Mouse (Mus musculus): Measurements from ENCODE around the gene Camk2g. TPM values are rescaled to one million over a fixed set of nuclear protein-coding genes. Genes with fewer than 3 reads are reported as not detected.

Camk2g gene
- polyA plus RNA-seq, 1 experiment = 42.3 TPM

DNA sequence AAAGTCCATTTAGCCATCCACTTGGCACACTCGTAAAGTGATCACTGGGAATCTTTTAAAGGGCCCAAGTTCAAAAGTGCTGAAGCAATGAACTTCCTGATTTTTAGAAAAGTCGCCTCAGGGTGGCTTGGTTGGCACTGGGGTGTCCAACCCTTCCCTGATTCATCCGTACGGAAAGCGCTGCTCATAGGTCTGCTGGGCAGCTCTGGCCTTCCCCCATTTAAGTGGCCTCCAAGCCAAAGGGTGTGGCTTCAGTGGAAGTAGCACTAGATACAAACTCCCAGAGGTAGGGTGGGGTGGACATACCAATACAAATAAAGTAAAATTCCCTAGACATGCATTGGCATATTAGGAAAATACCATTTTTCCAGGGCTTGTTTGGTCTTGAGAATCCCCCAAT lies 33.6 kb upstream of the Camk2g start:
- H3K4me1 ChIP-seq (replicated peaks; ENCODE audit: control insufficient read depth, insufficient read depth, low read length) = peaks cover 4% of the 10 kb centered on the region
- H3K27me3 ChIP-seq (ENCODE audit: control insufficient read depth, insufficient read depth, low read length) = no peaks in the 10 kb centered on the region
- no peak for TF ChIP-seq POLR2A (IDR thresholded peaks at IDR 0.05; ENCODE audit: control insufficient read depth, extremely low read depth, insufficient read depth, low read length, poor library complexity)
- TF ChIP-seq CTCF (IDR thresholded peaks at IDR 0.05; ENCODE audit: borderline replicate concordance, control insufficient read depth, extremely low read depth, insufficient read depth, low read length, poor library complexity) = no peak
- H3K4me3 ChIP-seq (ENCODE audit: control insufficient read depth, insufficient read depth, low read length) = no peak overlapping the region
- H3K36me3 ChIP-seq (ENCODE audit: control insufficient read depth, insufficient read depth, low read length) = no peaks in the 10 kb centered on the region
- no peak overlapping the region for H3K27ac ChIP-seq (ENCODE audit: control insufficient read depth, insufficient read depth, low read length)
- no peak for DNase-seq
- 95% methylated on average over 5 of the region's 5 CpGs for WGBS

DNA sequence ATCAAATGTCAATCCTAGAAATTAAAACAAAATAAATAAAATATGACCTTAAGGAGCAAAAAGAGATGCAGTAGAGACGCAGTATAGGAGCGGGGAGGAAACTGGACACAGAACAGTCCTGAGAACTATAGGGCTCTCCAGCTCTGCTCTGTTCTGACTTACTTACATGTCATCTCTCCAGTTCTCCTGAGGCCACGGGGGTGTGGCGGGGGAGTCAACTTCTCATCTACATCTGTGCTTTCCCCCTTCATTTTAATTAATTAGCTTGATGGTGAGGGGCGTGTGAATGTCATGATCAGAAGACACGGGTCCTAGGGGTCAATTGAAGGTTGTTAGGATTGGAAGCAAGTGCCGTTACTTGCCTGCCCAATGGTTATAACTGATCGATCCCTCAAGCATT lies 33.2 kb upstream of the Camk2g start:
- no peak overlapping the region for H3K4me3 ChIP-seq (ENCODE audit: control insufficient read depth, insufficient read depth, low read length)
- no peak overlapping the region for H3K27ac ChIP-seq (ENCODE audit: control insufficient read depth, insufficient read depth, low read length)
- no peaks in the 10 kb centered on the region for H3K36me3 ChIP-seq (ENCODE audit: control insufficient read depth, insufficient read depth, low read length)
- no peak for DNase-seq
- H3K27me3 ChIP-seq (ENCODE audit: control insufficient read depth, insufficient read depth, low read length) = no peaks in the 10 kb centered on the region
- peaks cover 4% of the 10 kb centered on the region for H3K4me1 ChIP-seq (replicated peaks; ENCODE audit: control insufficient read depth, insufficient read depth, low read length)
- TF ChIP-seq POLR2A (IDR thresholded peaks at IDR 0.05; ENCODE audit: control insufficient read depth, extremely low read depth, insufficient read depth, low read length, poor library complexity) = no peak
- no peak for TF ChIP-seq CTCF (IDR thresholded peaks at IDR 0.05; ENCODE audit: borderline replicate concordance, control insufficient read depth, extremely low read depth, insufficient read depth, low read length, poor library complexity)
- 93% methylated on average over 8 of the region's 8 CpGs for WGBS

DNA sequence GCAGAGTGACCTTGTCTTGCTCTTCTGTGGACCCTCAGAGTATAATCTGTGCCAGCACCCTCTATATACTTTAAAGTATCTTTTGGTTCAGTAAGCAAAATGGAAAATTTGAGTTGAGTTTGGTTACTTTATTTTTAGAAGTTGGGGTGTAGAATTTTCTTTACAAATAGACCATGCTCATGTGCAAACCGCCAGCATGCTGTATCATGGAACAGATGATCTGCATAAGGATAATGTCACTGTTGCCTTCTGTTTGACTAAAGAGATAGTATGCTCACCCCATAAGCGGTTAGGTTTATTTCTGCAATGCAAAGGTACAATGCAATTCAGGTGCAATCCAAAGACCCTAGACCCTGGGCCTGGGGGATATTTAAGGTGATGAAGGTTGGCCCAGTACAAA lies 31.6 kb upstream of the Camk2g start:
- Histone ChIP-seq H3K27me3 (ENCODE audit: control insufficient read depth, insufficient read depth, low read length) (no peaks in the 10 kb centered on the region), H3K4me1 (replicated peaks; ENCODE audit: control insufficient read depth, insufficient read depth, low read length) (peaks cover 4% of the 10 kb centered on the region), H3K27ac (ENCODE audit: control insufficient read depth, insufficient read depth, low read length) (no peak overlapping the region), H3K4me3 (ENCODE audit: control insufficient read depth, insufficient read depth, low read length) (no peak overlapping the region), H3K36me3 (ENCODE audit: control insufficient read depth, insufficient read depth, low read length) (no peaks in the 10 kb centered on the region)
- no peak for DNase-seq
- WGBS = 92% methylated on average over 2 of the region's 2 CpGs
- no peak for TF ChIP-seq POLR2A (IDR thresholded peaks at IDR 0.05; ENCODE audit: control insufficient read depth, extremely low read depth, insufficient read depth, low read length, poor library complexity)
- TF ChIP-seq CTCF (IDR thresholded peaks at IDR 0.05; ENCODE audit: borderline replicate concordance, control insufficient read depth, extremely low read depth, insufficient read depth, low read length, poor library complexity) = no peak

DNA sequence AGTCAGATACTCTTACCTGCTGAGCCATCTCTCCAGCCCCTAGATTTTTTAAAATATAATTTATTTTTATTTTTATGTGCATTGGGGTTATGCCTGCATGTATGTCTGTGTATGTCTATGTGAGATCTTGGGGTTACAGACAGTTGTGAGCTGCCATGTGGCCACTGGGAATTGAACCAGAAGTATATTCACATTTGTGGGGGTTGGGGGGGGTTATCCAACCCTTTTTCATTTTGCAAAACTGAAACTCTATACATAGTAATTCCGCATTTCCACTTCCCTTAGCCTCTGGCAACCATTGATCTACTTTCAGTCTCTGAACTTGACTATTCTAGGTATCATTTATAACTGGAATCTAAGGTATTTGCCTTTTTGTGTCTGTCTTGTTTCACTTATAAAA lies 30.6 kb upstream of the Camk2g start:
- H3K4me3 ChIP-seq (ENCODE audit: control insufficient read depth, insufficient read depth, low read length) = no peak overlapping the region
- 87% methylated on average over 1 of the region's 1 CpGs for WGBS
- peaks cover 2% of the 10 kb centered on the region for H3K4me1 ChIP-seq (replicated peaks; ENCODE audit: control insufficient read depth, insufficient read depth, low read length)
- H3K36me3 ChIP-seq (ENCODE audit: control insufficient read depth, insufficient read depth, low read length) = no peaks in the 10 kb centered on the region
- TF ChIP-seq POLR2A (IDR thresholded peaks at IDR 0.05; ENCODE audit: control insufficient read depth, extremely low read depth, insufficient read depth, low read length, poor library complexity) (no peak), CTCF (IDR thresholded peaks at IDR 0.05; ENCODE audit: borderline replicate concordance, control insufficient read depth, extremely low read depth, insufficient read depth, low read length, poor library complexity) (no peak)
- no peak overlapping the region for H3K27ac ChIP-seq (ENCODE audit: control insufficient read depth, insufficient read depth, low read length)
- no peaks in the 10 kb centered on the region for H3K27me3 ChIP-seq (ENCODE audit: control insufficient read depth, insufficient read depth, low read length)
- DNase-seq = no peak

DNA sequence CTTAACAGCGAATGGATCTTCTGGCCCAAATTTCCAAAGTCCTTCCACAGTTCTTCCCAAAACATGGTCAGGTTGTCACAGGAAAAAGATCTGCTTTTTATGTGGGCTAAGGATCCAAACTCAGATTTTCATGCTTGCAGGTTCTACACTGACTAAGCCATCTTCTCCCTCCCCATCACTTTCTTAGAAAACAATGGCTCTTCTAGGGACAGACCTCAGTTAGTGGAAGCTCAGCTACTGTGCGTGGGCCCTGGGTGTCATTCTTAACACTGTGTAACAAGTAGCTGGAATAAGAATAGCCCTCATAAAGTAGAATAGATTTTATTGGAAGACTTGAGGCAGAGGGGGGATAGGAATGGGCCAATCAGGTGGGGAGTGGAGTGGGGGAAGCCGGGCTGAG lies 21.6 kb upstream of the Camk2g start:
- H3K4me1 ChIP-seq (replicated peaks; ENCODE audit: control insufficient read depth, insufficient read depth, low read length) = 0 out of 2 replicates have a peak, but pooled peaks cover 2% of the 10 kb centered on the region
- no peak for TF ChIP-seq CTCF (IDR thresholded peaks at IDR 0.05; ENCODE audit: borderline replicate concordance, control insufficient read depth, extremely low read depth, insufficient read depth, low read length, poor library complexity)
- no peak for TF ChIP-seq POLR2A (IDR thresholded peaks at IDR 0.05; ENCODE audit: control insufficient read depth, extremely low read depth, insufficient read depth, low read length, poor library complexity)
- no peaks in the 10 kb centered on the region for H3K36me3 ChIP-seq (ENCODE audit: control insufficient read depth, insufficient read depth, low read length)
- H3K4me3 ChIP-seq (ENCODE audit: control insufficient read depth, insufficient read depth, low read length) = no peak overlapping the region
- no peak overlapping the region for H3K27ac ChIP-seq (ENCODE audit: control insufficient read depth, insufficient read depth, low read length)
- WGBS = 94% methylated on average over 3 of the region's 3 CpGs
- DNase-seq = no peak
- H3K27me3 ChIP-seq (ENCODE audit: control insufficient read depth, insufficient read depth, low read length) = no peaks in the 10 kb centered on the region

DNA sequence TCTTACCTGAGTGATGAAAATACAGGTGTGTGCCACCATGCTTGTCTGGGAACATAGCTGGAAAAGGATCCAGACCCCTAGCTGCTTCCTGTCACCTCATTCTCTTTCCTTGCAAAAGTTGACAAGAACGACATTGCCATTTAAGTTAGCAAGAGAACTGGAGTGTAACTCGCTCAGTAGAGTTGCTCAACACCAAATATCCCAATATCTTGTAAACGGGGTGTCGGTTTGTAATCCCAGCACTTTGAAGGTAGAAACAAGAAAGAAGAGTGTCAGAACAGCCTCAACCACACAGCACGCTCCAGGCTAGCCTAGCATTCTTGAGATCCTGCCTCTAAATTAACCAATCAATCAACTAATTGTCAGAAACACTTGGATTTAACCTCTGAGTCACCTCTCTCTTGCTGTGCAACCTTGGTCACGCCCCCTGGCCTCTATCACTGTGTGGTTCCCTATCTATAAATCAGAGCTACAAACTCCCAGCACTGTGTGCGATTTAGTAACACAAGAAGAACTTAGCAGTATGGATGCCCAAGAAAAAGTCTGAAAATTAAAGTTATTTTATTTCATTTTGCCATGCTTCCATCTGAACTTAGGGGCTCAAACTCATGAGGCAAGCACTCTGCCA lies 18.0 kb upstream of the Camk2g start:
- TF ChIP-seq POLR2A (IDR thresholded peaks at IDR 0.05; ENCODE audit: control insufficient read depth, extremely low read depth, insufficient read depth, low read length, poor library complexity) (no peak), CTCF (IDR thresholded peaks at IDR 0.05; ENCODE audit: borderline replicate concordance, control insufficient read depth, extremely low read depth, insufficient read depth, low read length, poor library complexity) (no peak)
- 93% methylated on average over 7 of the region's 7 CpGs for WGBS
- Histone ChIP-seq H3K4me1 (replicated peaks; ENCODE audit: control insufficient read depth, insufficient read depth, low read length) (0 out of 2 replicates have a peak, but pooled peaks cover 2% of the 10 kb centered on the region), H3K27me3 (ENCODE audit: control insufficient read depth, insufficient read depth, low read length) (no peaks in the 10 kb centered on the region), H3K27ac (ENCODE audit: control insufficient read depth, insufficient read depth, low read length) (no peak overlapping the region), H3K4me3 (ENCODE audit: control insufficient read depth, insufficient read depth, low read length) (no peak overlapping the region), H3K36me3 (ENCODE audit: control insufficient read depth, insufficient read depth, low read length) (no peaks in the 10 kb centered on the region)
- no peak for DNase-seq

DNA sequence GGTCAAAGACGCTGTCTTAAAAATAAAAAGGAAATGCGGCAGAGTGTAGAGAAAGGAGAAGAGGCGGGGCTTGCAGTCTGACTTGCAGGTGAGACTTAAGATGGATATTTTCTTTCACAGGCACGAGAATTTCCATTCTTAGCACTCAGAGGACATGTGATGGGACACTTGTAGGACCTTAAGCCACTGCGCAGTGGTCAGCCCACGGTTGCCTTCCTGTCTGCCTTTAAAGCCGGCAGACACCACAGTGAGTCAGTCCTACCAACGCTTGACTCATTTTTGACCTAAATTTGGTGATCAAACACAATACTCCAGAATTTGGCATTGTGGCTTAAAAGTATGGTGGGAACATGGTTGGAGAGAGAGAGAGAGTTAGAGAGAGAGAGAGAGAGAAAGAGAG lies 17.3 kb upstream of the Camk2g start:
- 0 out of 2 replicates have a peak, but pooled peaks cover 2% of the 10 kb centered on the region for H3K4me1 ChIP-seq (replicated peaks; ENCODE audit: control insufficient read depth, insufficient read depth, low read length)
- WGBS = 34% methylated on average over 8 of the region's 8 CpGs
- TF ChIP-seq CTCF (IDR thresholded peaks at IDR 0.05; ENCODE audit: borderline replicate concordance, control insufficient read depth, extremely low read depth, insufficient read depth, low read length, poor library complexity) (no peak), POLR2A (IDR thresholded peaks at IDR 0.05; ENCODE audit: control insufficient read depth, extremely low read depth, insufficient read depth, low read length, poor library complexity) (no peak)
- H3K27ac ChIP-seq (ENCODE audit: control insufficient read depth, insufficient read depth, low read length) = no peak overlapping the region
- no peaks in the 10 kb centered on the region for H3K27me3 ChIP-seq (ENCODE audit: control insufficient read depth, insufficient read depth, low read length)
- no peak for DNase-seq
- H3K36me3 ChIP-seq (ENCODE audit: control insufficient read depth, insufficient read depth, low read length) = no peaks in the 10 kb centered on the region
- no peak overlapping the region for H3K4me3 ChIP-seq (ENCODE audit: control insufficient read depth, insufficient read depth, low read length)

Data from thymus, adult 2 months (tissue).